Mouse (Mus musculus) lung, adult 2 months (tissue): ENCODE data around the gene Srebf2.

ENCODE experiments used
- CTCF ChIP-seq: fragments of 200-500 bp; IDR thresholded peaks from 2 replicates; pipeline ENCODE4 v1.5.1; 2011; ENCODE audit warnings: mild to moderate bottlenecking, low read length, control low read depth; ENCODE audit not compliant: insufficient read depth
- POLR2A ChIP-seq: fragments of 200-500 bp; IDR thresholded peaks from 2 replicates; pipeline ENCODE4 v1.6.1; 2011; ENCODE audit warnings: low read depth, mild to moderate bottlenecking, control low read depth, low read length, borderline replicate concordance; ENCODE audit errors: extremely low read depth

DNA sequence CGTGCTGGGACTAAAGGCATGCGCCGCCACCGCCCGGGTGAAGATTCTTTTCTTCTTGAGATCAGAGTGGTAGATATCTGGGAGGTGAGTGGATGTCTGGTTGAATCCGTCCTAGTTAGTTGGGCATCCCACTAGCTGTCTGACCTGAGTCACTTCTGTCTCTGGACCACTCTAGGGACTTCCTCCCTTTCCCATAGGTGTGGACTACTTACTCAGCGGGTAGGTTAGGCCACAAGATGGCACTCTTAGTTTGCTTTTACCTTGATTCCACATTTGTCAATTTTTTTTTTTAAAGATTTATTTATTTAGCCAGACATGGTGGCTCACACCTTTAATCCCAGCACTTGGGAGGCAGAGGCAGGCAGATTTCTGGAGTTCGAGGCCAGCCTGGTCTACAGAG, 7.8 kb upstream of the Srebf2 start:
- TF ChIP-seq CTCF (no peak), POLR2A (no peak)
